Mouse (Mus musculus) stomach, postnatal 0 days (tissue): ENCODE measurements around the gene Cryl1.

Source experiments
- CTCF ChIP-seq: IDR thresholded peaks from 2 replicates; pipeline ENCODE4 v1.5.1; 2016; ENCODE audit warnings: antibody characterized with exemption, low read depth, mild to moderate bottlenecking, moderate library complexity
- EP300 ChIP-seq: optimal IDR thresholded peaks from 2 replicates; pipeline ENCODE3; 2016; ENCODE audit warnings: antibody characterized with exemption

DNA sequence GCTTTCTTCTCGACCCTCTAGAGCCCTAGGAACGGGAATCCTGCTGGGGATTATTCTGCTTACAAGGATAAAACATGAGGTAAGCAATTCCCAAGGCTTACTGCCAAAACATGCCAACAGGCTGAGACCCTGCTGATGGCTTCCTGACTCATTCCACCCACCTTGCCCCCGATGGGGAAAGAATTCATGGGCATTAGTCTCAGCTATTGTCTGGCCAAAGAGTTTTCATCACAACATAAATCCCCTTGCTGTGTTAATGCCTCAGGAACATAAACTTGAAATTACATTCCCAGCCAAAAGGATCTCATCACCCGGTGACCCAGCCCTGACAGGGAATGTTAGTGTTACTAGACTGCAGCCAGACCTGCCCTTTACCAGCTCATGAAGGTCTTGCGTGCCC lies 100.7 kb downstream of the Cryl1 start:
- no peak for TF ChIP-seq CTCF
- TF ChIP-seq EP300: no peak
